Mouse (Mus musculus): ENCODE data around the gene Tiprl.

DNA sequence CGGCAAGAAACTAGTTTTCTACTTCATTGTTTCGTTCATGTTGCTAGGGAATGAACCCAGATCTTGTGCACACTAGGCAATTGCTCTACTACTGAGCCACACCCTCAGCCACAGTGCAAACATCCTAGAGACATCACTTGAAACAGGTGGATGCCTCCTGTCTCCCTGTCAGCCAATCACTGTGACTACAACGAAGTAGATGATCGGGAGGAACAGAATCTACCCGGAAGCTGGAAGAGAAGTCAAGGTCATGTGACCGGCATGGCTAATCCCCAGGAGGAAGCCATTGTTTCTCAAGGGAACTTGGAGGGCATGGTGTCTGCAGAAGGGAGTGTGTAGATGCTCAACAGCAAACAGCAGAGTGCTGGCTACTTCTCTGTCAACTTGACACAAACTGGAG lies 38.1 kb upstream of the Tiprl start:
- TF ChIP-seq CTCF (IDR thresholded peaks at IDR 0.05; ENCODE audit: low read depth, low read length) (no peak), TAL1 (conservative IDR thresholded peaks at IDR 0.05; ENCODE audit: low read depth, low read length) (no peak)
